Mouse (Mus musculus) urinary bladder, postnatal 10 days (tissue): Measurements from ENCODE around the gene Gm4981.
"Not testable (repeated sequence)": the region's sequence is repeated elsewhere in the genome, so short reads cannot be mapped to it uniquely, and the experiment has no call there.

Experiments
- DNase-seq: peaks from one replicate; pipeline ENCODE4 v3.0.0; 2022; ENCODE audit warnings: low spot score

Gene Gm4981

GRCm38 (mm10) chr10:58236613-58237012 lies at the start of gene Gm4981:
Gm4981 (minus strand) TSS chr10:58236701.
- DNase-seq: no peak

DNA sequence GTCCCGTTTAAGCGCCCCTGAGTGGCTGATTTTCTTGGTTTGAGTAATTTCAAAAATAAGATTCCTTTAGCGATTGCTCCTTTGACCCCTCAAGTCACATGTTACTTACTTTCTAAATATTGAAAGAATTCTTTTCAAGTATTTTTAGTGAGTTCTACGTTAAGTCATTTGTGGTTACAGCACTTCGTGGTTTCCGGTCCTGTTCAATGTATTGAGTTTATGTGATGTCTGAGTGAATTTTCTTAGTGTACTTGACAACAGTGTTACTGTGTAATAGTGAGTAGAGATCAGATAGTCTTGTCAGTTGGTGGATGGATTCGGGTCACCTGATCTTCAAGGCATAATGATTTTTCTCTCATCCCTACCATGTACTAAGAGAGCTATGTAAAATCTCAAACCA lies 45.7 kb upstream of the Gm4981 start:
- DNase-seq: no peak

- no peak for DNase-seq
These were observed 22.0 kb upstream of the Gm4981 start for GRCm38 (mm10) chr10:58258466-58258865.

GRCm38 (mm10) chr10:58255954-58256353 lies 19.5 kb upstream of the Gm4981 start:
- DNase-seq: no peak

DNA sequence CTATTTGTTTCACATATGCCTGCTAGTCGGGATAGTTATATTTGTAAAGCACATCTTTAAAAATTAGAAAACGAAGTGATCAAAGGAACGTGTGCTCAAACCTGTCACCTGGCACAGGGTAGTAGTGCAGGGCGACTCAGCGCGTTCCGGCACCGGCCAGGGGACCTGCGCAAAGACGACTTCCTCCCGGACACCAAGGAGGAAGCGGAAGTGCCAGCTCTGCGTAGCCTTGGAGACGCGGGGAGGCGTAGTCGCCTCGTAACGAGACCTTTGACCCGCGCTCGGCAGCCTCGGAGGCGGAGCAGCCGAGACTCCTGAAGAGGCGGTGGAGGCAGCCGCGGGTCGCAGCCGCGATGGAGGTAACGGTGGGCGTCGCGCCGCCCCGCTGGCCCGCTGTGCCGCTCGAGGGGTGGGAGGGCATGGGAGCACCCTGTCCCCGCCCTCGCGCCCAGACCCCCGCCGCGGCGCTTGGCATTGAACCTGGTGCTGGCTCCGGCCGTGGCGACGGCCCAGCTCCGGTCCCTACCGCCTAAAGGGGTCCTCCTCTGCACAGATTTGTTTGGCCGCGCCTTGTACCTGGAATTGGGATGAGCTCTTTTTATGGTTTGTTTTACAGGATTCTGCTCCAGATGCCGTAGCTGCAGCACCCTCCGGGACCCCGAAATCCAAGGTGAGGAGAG lies 18.9 kb upstream of the Gm4981 start, which contains the start of gene Gcc2:
Gene Gcc2 (plus strand): TSS at position 285 of the 680 bp plus-strand sequence.
- peak; percentile 71 for DNase-seq

GRCm38 (mm10) chr10:58254635-58255175 lies 18.2 kb upstream of the Gm4981 start:
- no peak for DNase-seq

DNA sequence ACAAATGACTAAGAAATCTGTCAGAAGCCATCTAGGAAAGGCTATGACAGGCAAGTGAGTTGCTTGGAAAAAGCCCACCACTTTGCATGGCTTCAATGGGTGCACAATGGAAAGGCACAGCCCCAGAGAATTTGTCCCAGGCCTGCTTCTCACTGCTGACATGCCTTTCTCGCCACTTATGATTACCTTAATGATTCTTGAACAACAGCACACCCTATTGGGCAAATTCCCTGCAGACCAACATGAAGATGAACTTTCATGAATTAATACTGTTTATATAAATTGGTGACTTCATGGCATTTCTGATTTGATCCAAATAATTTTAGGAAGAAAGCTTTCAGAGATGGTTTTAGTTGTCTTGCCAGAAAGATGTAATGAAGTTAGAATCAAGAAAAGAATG lies 13.0 kb upstream of the Gm4981 start:
- DNase-seq: no peak

GRCm38 (mm10) chr10:58238984-58239740 lies 2.7 kb upstream of the Gm4981 start:
- peak; percentile 83 for DNase-seq

DNA sequence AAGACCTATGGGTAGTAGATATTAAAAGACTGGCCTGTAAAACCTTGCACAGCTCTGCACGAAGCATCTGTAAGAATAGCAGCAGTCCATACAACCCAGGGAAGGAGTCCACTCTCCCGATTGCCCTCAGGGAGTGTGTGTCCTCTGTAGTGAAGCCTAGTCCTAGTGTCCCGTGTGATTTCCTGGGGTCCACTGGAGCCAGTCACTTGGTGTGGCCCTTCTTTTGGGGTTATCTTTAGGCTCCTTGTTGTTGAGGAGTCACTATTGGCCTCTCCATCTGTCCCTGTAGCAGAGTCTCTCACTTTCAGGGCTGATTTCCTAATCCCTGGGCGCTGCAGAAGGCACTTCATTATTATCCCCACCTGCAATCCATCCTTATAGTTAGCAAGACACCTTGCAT lies 1.5 kb downstream of the Gm4981 start:
- not testable (repeated sequence) for DNase-seq

DNA sequence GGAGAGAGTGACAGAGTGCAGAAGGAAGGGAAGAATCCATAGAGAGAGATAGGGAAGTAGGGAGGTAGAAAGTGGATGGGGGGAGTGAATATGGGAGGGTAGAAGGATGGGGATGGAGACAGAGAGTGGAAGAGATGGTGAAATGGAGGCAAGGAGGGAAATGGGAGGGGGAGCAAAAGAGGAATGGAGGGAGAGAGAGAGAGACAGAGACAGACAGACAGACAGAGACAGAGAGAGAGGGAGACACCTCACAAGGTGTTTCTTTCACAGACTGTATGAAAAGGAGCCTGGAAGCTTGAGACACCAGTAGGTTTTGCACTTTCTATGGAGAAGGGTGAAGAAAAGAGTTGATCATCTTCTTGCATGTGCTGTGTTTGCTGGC lies 2.8 kb downstream of the Gm4981 start:
- DNase-seq: not testable (repeated sequence)

DNA sequence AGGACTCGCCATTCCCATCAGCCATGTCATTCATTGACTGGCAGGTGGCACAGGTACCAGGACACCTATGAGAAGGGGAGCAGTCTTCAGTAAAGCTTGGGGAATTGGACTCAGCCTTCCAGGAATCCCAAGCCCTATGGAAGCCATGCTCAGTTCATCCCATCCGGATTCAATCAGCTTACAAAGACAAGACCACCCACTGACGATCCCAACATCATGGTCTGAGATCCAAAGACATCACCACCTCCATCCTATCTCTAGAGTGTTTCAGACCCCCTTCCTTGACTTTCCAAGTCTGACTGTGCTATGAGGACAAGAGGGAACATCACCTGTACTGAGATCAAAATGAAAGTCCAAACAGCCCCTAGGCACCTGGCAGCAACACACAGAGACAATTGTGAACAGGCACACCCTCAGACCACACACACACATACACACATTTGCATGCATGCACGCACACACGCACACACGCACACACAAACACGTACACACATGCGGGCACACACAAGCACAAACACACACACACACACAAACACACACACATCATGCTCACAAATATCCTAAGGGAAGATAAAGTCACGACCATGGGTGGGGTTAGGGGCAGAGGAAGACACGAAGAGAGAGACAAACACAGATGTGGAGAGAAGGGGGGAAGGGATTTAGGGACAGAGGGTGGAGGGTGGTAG lies 3.3 kb downstream of the Gm4981 start:
- not testable (repeated sequence) for DNase-seq

- peak; percentile 68 for DNase-seq
These were observed 3.9 kb downstream of the Gm4981 start, which contains the start of gene Duxf3 for GRCm38 (mm10) chr10:58232641-58232969. Duxf3 (minus strand) TSS chr10:58232675.

DNA sequence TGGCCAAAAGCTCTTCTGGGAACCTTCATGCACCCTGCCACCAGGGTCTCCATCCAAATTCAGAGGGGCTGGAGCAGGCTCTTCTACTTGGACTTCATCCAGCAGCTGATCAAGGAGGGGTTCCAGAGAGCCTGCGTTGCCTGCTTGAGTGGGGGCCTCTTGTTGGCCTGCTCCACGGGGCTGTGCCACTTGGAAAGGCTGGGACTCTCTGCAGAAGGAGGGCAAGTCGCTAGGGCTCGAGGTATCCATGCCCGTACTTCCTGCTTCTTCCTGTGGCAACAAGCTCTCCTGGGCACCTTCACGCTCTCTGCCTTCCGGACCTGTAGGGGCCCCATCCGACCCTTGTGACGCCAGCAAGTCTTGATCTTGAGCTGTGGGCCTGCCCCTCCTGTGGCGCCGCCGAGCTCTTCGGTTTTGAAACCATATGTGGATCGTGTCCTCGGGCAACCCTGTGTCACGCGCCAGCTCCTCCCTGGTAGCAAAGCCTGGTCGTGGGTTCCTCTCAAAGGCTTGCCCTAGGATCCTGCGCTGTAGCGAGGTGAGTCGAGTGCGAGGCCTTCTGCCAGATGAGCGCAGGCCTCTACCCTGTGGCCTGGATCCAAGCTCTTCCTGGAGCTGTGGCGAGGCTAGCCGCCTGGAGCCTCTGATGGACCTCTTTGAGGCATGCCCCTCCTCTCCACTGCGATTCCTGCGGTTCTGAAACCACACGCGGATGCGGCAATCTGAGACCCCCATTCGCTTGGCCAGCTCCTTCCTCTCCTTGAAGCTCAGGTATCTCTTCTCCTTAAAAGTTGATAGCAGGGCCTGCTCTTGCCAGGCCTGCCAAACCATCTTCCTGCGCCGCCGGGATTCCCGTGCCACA lies 4.5 kb downstream of the Gm4981 start:
- peak; percentile 100 for DNase-seq

- peak; percentile 80 for DNase-seq
These were observed 5.4 kb downstream of the Gm4981 start for GRCm38 (mm10) chr10:58231088-58231487.

DNA sequence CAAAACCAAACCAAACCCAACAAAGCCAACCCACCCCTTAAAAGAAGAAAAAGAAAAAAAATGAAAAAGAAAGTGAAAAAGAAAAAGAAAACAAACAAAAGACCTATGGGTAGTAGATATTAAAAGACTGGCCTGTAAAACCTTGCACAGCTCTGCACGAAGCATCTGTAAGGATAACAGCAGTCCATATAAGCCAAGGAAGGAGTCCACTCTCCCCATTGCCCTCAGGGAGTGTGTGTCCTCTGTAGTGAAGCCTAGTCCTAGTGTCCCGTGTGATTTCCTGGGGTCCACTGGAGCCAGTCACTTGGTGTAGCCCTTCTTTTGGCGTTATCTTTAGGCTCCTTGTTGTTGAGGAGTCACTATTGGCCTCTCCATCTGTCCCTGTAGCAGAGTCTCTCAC lies 6.5 kb downstream of the Gm4981 start:
- DNase-seq: not testable (repeated sequence)

- not testable (repeated sequence) for DNase-seq
These were observed 8.7 kb downstream of the Gm4981 start for GRCm38 (mm10) chr10:58227798-58228197.

DNA sequence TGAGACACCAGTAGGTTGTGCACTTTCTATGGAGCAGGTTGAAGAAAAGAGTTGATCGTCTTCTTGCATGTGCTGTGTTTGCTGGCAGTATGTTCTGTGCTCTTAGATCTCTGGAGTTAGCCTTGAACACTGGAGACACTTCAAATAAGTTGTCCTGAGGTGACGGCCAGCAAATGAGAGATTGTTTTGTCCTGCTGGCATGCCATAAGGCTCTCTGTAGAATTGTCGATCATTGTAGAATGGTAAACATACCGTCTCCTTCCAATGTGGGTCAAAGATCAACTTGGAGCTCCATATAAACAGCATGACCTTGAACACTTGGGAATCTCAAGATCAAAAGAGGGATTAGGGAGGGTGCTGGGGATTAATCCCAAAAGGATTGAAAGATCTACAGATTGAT lies 10.1 kb downstream of the Gm4981 start:
- not testable (repeated sequence) for DNase-seq

GRCm38 (mm10) chr10:58224827-58225785 lies 11.4 kb downstream of the Gm4981 start, which contains the start of gene AW822073:
AW822073 (minus strand) TSS chr10:58224930.
- DNase-seq: peak; percentile 85

- DNase-seq: peak; percentile 99
These were observed 12.3 kb downstream of the Gm4981 start for GRCm38 (mm10) chr10:58223972-58224805.
